Mouse (Mus musculus) gastrocnemius, postnatal 36 days (tissue): Measurements from ENCODE around the gene Zdhhc24. TPM values are rescaled to one million over a fixed set of nuclear protein-coding genes. Genes with fewer than 3 reads are reported as not detected.
"Not testable (repeated sequence)": the region's sequence is repeated elsewhere in the genome, so short reads cannot be mapped to it uniquely, and the experiment has no call there.

ENCODE experiments used
- DNase-seq, 2 experiments: peaks; one replicate each; pipeline ENCODE4 v3.0.0; 2022
- intact Hi-C: fragments of 180-260 bp; cut with DNase I; formaldehyde crosslinking; loops from one replicate; pipeline ENCODE4 v1.15.1; 2025
- long read RNA-seq, 2 experiments: library from polyadenylated mRNA; stranded (forward); transcript quantifications; one replicate each; pipeline ENCODE4 v2.0.0; 2021
- total RNA-seq, 2 experiments: library from RNA; stranded (reverse); gene quantifications; 2 replicates each; pipeline ENCODE4 v1.2.3; 2021

The Zdhhc24 gene
- 1 to 10 TPM; 2.2 to 2.6 TPM for total RNA-seq
- long read RNA-seq, experiment 1, partial matches to known transcripts, result 0 of 1 reads
- long read RNA-seq, experiment 1, other reads (novel, unspliced or antisense), result 1 of 1 reads
- long read RNA-seq, experiment 2, partial matches to known transcripts, result 0 of 2 reads
- long read RNA-seq, experiment 2, other reads (novel, unspliced or antisense), result 0 of 2 reads

DNA sequence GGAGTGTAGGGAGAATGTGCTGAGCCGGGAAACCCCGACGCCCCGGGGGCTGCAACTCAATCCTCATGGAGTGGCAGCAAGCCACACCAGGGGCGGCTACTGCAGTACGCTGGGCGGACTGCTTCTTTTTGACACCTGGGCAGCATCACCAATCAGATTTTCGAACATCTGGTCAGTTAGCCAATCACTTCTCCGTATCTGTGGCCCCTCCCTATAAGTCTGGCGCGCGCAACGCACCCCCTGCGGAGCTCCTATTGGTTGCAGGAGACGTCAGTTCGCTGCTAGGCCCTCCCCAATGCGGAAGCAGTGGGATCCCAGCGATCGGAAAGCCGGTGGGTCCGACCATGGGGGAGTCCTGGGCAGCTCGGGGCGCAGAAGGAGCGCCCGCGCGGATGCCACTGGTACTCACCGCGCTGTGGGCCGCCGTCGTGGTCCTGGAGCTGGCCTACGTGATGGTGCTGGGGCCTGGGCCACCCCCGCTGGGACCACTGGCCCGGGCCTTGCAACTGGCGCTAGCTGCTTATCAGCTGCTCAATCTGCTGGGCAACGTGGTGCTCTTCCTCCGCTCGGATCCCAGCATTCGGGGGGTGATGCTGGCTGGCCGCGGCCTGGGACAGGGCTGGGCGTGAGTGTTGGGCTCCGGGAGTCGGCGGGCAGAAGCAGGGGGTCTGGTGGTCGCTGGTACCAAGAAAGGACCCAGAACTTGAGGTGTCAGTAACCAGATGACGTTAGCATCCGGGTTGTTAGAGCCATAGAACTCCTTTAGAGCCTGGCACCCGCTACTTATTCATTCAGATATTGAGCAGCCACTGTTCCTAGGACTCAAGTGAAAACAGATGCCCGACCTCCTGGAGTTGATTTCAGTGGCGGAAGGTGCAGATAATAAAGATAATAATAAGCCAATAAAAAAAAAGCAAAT, at the start of gene Zdhhc24:
Gene Zdhhc24 (plus strand): TSS at position 264 of the 919 bp plus-strand sequence.
- intact Hi-C loops, result no loop called here
- peak; percentile 93 to 96 for DNase-seq

DNA sequence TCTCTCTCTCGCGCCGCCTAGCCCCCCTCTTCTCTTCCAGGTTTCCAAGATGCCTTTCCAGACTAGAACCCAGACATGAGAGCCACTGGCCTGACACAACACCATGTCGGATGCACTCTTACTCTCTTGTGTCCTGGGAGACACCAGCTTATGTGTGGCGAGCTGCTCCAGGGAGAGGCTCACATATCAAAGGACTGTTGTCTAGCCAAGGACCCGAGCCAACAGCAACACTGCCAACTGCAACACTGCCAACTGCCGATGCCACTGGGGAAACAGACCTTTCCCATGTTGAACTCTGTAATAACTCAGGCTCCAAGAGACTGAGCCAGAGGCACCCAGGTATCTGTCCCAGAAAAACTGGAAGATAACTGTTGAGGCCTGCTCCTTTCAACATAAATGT, 49.3 kb upstream of the Zdhhc24 start:
- peak; percentile 70 to 78 for DNase-seq
- intact Hi-C loops, result no loop called here

DNA sequence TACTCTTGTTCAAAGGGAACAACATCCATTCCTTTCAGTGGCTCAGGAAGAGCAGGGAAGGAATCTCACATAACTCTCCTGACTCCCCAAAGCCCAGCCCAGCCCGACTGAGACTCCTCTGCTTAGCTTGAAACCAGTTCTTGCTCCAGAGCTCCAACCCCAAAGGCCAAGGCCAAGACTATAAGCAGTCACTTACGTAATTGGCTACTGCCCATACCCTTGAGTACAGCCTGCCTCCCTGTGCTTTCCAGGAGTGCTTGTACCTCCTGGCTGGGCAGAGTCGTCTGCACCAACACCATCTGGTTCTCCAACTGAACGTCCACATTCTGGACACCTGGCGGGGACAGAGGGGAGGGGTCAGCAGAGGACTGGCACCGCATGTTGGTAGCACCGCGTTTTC, 44.5 kb upstream of the Zdhhc24 start:
- intact Hi-C loops, result no loop called here
- no peak for DNase-seq

DNA sequence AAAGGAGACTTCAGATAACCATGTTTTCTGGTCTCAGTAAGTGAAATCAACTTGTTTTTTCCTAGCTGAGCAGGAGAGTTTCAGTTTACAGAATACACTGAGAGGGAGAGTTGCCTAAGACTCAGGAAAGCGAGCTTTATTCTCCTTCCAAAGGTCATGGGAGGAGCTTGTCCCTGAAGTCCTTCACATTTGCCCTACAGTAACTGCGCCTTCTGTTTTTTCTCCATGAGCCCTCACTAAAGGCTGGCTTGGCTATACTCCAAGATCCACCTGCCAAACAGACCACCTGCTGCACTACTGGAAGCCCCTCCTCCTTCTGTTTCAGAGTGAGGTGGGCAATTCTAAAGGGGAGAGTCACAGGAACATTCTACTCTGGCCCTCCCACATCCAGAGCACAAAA, 42.4 kb upstream of the Zdhhc24 start:
- intact Hi-C loops, result no loop called here
- no peak for DNase-seq

DNA sequence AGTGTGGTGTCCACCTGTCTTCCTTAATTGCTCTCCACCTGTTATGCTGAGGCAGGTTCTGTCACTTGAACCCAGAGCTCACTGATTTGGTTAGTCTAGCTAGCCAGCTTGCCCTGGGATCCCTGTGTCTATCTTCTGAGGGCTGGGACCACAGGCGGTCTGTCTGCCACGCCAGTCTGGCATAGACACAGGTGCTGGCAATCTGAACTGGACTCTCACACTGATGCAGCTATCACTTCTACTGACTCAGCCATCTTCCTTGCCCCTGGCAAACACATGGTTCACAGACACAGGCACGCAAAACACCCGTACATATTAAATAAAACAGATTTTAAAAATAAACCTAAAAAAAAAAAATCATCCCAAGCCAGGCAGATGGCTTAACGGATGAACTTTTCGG, 41.4 kb upstream of the Zdhhc24 start:
- intact Hi-C loops, result no loop called here

DNA sequence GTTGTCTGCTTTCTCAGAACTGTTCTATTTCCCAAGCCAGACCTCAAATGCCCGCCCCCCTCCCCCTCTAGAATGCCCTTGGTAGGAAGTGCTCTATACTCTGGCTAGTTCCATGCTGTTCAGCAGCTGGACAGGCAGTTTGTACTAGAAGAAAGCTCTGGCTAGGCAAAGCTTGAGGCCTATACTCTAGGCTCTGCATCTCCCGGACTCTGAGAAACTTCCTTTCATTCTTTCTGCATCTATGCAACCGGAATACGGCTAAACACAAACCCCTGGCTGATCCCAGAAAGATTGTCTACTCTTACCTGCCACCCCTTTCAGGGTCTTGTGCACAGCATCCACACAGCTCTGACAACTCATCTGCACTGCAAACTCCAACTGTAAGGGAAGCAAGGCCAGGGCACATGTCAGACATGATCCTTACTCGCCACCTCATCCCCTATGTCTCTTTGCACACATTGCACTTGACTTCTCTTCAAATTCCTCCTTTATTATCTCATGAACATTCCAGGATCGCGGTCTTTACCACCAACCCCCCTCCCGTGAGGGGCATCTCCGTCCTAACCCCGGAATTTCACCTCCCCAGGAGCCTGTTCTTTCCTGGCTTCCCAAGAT, 39.8 kb upstream of the Zdhhc24 start:
- DNase-seq, result no peak
- intact Hi-C loops, result no loop called here

More for the DNA sequence above, 41.4 kb upstream of the Zdhhc24 start:
- no peak for DNase-seq

DNA sequence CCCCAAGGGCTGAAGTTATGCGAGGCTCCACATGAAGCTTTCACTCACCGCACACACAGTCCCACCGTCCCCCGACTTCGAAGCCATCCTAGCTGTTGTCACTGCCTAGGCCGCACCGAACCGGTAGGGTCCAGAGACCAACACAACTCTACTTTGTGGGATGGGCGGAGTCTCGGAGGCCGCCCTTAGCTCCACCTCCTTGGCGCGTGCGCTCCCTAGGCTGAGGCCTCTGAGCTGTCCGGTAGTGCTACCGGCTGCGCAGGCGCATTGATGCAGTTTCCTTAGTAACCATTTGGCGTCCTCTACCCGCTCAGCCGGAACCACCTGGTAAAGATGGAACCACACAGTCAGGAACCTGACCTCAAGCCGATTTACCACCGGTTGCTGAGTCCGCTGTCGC, 39.3 kb upstream of the Zdhhc24 start, which contains the start of the genes Ccs and Ccdc87:
Gene Ccs (minus strand): TSS at position 184 of the 400 bp plus-strand sequence.
Gene Ccdc87 (plus strand): TSS at position 218 of the 400 bp plus-strand sequence.
- intact Hi-C loops, result no loop called here
- peak; percentile 96 for DNase-seq

DNA sequence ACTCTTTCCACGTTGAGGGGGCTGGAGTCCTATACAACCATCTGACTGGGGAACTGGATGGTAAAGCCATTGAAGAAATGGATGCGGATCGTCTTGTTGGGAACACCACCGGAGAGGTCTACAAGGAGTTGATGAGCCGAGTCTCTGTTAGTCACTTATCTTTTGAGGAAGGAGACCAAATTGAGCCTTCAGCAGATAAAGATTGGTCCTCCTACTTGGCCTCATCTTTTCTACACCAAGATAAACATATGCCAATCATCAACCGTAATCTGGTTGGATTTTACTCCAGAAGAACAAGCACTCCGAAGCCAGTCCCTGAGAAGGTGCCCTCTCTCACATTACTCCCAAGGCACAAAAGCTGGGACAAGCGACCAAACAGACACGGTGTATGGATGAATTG, 37.6 kb upstream of the Zdhhc24 start:
- DNase-seq, result no peak
- intact Hi-C loops, result loop anchor here (5.0 to 10.0 kb wide), 2 partner anchors 209 to 346 kb away; partner anchors contain the start of gene 2010003K11Rik

DNA sequence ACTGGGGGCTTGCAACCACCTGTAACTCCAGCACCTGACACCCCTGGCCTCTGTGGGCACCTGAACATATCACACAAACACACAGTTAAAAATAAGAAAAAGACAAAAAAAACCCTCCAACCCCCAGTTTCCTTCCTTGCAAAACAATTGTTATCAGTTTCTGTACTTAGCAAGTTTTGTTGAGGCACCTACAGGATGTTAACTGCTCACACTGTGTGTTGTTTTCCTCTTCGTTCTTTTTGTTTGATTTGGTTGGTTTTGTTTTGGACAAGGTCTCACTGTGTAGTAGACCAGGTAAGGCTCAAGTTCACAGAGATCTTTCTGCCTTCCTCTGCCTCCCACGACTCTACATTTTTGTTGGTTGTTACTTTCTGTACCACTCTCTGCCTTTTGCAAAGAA, 35.9 kb upstream of the Zdhhc24 start:
- DNase-seq, result no peak
- intact Hi-C loops, result loop anchor here (5.0 to 10.0 kb wide), 2 partner anchors 210 to 348 kb away; partner anchors contain the start of gene 2010003K11Rik

DNA sequence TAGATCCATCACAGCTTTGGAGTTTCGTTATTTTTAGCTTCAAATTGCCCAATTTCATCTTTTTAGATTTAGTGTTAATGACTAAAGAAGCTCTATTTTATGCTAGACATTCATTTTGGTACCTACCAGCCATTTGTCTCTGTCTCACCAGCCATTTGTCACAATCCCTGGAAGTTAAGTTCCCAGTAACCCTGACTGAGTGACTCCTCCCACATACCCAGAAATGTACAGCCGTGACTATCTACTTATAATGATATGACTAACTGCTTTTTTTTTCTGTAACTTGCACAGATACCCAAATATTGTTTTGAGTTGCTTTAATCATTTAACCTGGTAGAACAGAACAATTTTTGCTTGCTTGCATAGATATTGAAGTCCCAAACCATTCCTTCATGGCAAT, 32.6 kb upstream of the Zdhhc24 start:
- DNase-seq, result no peak
- intact Hi-C loops, result loop anchor here (10.0 kb wide), 1 partner anchor 351 kb away; the partner anchor contains the start of gene 2010003K11Rik

DNA sequence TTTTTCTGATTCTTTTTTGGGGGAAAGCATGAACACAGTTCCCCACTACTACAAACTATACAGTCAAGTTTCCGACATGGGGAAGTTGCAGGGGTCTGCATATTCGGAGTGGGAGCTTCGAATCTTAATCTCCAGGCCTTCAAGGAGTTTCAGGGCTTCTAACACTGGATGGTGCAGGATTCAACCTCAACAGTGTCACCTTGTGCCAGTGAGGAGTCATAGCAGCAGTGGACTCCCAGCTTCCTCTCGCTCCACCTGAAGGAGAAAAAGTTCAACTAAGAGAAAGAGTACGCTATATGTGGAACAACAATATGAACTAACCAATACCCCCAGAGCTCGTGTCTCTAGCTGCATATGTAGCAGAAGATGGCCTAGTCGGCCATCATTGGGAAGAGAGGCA, 31.0 kb upstream of the Zdhhc24 start:
- intact Hi-C loops, result loop anchor here (1.0 to 10.0 kb wide), 2 partner anchors 92 to 353 kb away; partner anchors contain the start of gene 2010003K11Rik
- DNase-seq, result no peak

DNA sequence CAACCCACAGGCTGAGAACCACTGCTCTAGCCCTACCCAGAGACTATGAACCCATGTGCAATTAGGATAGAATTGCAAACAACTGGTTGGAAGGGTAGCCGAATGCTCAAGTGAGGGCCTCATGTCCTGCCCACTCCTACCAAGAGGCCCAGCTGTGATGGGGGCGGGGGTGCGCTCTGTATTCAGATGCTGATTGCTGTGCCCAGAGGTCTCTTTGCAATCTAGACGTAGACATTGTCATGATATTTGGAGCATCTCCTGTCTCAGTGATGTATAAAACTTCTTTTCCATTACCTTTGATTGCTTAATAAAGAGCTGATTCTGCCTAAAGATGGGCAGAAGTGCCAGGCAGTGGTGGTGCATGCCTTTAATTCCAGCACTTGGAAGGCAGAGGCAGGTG, 28.7 kb upstream of the Zdhhc24 start:
- intact Hi-C loops, result loop anchor here (10.0 kb wide), 1 partner anchor 355 kb away; the partner anchor contains the start of gene 2010003K11Rik
- no peak for DNase-seq

DNA sequence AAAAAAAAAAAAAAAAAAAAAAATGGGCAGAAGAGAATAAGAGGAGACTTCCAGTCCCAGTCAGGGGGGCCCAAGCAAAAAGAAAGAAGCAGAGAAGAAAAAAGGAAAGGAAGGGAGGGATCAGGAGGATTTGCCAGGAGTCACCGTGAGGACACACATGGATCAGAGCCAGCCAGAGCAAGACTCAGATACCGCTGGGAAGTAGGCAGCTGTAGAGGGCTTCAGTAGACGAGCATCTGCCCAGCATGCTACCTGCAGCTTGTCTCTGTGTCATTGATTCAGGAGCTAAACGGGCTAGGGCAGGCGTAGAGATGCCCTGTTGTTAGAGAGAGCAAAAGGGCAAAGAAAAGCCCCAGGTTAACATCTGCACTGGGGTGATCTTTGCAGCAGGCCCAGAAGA, 28.2 kb upstream of the Zdhhc24 start:
- no peak for DNase-seq
- intact Hi-C loops, result no loop called here

DNA sequence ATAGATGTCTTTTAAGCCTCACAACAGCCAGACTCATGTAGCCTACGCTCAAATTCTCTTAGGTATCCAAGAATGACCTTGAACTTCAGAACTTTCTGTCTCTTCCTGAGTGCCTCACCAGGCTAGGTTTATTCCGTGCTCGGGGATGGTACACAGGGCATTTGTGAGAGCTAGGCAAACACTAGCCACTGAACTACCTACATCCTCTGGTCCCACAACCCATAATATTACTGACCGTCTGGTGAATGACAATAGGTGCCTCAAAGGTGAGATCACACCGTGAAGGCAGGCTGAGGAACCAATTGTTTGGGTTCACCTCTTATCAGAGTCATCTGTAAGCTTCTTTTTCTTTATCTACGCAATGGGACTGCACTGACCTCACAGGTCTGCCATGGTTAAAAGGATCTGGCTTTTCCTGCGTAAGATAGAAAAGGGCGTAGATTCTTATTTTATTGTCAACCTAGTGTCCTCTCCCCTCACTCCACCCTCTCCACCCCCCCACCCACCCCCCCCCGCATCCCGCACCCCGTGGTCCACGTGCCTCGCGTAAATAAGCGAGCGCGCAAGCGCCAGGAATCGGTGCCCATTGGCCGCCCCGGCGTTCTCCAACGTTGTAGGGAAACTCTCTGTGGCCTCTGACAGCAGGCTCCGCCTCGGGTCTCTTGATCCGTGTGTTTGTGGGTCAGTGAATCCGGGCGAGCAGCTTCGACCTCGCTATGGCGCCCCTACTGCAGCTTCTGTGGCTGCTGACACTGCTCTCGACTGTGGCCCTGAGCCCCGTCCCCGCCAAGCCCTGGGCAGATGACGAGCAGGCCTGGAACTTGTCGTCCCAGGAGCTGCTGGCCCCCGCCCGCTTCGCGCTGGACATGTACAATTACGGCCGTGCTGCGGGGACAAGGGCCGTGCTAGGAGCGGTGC, 23.7 kb upstream of the Zdhhc24 start, which contains the start of gene Ctsf:
Gene Ctsf (plus strand): TSS at position 579 of the 918 bp plus-strand sequence.
- DNase-seq, result peak; percentile 86 to 91
- intact Hi-C loops, result no loop called here

DNA sequence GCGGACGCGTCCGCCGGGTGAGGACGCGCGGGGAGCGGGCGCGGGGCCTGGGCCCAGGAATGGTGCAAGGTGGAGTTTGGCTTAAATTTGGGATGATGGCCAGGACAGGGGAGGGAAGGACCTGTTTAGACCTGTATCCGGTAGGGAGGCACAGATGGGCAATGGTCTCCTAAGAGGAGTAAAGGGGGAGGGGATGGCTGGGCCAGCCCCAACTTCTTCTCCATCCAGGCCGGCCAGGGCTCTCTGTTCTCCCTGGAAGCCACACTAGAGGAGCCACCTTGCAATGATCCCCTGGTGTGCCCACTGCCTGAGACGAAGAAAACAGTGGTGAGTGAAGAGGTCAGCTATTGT, 23.0 kb upstream of the Zdhhc24 start:
- intact Hi-C loops, result no loop called here
- no peak for DNase-seq

DNA sequence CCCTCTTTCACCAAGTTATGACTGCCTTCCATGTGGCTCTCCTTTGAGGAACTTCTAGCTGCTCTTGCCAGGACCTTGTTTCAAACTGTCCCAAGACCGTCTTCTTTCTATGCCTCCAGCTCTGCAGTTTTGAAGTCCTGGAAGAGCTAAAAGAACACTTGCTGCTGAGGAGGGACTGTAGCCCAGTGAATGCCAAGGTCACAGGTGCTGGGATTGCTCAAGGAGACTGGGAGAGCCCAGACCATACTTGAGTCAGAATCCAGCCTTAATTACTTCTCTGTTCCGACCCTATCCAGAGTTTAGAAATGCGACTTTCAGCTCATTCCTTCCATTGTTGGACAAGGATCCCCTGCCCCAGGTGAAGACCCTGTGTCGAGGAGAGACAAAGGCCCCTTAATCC, 22.5 kb upstream of the Zdhhc24 start:
- DNase-seq, result no peak
- intact Hi-C loops, result no loop called here

DNA sequence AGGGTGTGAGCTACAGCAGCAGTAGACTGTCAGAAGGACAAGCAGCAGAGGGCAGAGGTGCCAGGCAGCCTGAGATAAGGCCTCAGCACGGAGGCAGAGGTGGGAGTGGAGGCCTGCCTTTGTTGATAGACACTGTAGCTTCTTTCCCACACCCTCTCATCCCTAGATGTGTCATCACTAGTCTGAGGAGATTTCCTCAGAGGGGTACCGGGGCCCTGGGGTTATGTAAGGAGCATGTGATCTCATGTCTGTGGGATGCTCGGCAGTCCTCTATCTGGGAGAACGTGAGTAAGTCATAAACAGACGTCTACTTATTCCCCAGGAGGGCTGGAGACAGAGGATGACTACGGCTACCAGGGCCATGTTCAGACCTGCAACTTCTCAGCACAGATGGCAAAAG, 19.4 kb upstream of the Zdhhc24 start:
- no peak for DNase-seq
- intact Hi-C loops, result no loop called here

DNA sequence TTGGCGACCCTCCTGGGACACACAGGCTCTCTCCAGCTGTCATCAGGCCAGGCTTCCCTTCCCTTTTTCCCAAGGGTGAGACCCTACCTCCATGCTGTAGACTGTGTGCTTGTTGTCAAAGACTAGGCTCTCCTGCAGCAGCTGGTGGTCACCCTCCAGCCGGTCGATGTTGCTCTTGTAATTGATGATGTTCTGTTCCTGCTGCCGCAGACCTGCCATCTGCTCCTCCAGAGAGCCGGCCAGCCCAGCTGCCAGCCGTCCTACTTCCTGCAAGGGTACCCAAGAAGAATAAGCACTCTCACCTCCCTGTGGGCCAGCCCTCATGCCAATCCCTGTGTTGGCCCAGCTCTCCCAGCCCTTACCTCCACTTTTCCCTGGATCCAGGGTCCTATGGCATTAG, 15.4 kb upstream of the Zdhhc24 start:
- DNase-seq, result no peak
- intact Hi-C loops, result no loop called here

DNA sequence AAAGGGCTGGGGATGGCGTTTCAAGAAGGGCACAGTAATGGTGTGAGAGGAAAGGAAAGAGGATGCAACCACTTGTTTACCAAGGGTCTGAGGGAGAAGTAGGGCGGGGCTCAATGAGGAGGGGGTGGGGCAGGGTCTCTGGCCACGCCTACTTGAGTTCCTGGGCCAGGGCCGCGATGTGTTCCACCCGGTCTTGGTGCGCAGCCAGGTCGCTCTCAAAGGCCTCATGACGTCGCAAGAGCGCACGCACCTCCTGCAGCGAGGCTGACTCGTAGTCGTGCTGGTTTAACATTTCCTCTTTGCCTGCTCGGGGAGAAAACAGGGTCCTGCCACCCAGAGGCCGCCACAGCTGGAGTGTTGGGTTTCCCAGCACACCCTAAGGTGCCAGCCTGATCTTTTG, 13.3 kb upstream of the Zdhhc24 start:
- intact Hi-C loops, result no loop called here
- no peak for DNase-seq

DNA sequence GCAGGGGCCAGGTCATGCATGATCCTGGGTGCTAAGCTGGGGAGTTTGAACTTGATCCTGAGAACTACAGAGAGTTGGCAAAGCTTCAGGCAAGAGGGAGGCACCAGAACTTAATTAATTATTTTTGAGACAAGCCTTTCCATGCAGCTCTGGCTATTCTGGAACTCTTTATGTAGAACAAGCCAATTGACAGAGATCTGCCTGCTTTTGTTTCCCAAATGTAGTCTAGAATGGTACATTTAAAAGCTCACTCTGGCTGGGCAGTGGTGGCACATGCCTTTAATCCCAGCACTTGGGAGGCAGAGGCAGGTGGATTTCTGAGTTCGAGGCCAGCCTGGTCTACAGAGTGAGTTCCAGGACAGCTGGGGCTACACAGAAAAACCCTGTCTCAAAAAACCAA, 3.9 kb upstream of the Zdhhc24 start:
- DNase-seq, intact Hi-C loops: not testable (repeated sequence)
